Mouse (Mus musculus) heart, embryonic 16.5 days (tissue): Measurements from ENCODE around the gene Avp. TPM values are rescaled to one million over a fixed set of nuclear protein-coding genes. Genes with fewer than 3 reads are reported as not detected.

Source experiments
- ATAC-seq: fragments of 200-750 bp; cut with Nextera tagmentation; replicated peaks from 2 replicates; pipeline ENCODE4 v1.8.0; 2017; ENCODE audit warnings: moderate number of reproducible peaks; ENCODE audit not compliant: insufficient read depth, low FRiP score; ENCODE audit errors: extremely low read depth
- H3K27ac ChIP-seq: fragments of 300-500 bp; sonication (generic); 2 replicates; pipeline ENCODE4 v1.5.1; 2014; ENCODE audit warnings: mild to moderate bottlenecking, low read length, control low read depth, moderate library complexity
- H3K27me3 ChIP-seq: fragments of 300-500 bp; sonication (generic); 2 replicates; pipeline ENCODE4 v1.6.1; 2014; ENCODE audit warnings: low read length, mixed read lengths; ENCODE audit not compliant: control insufficient read depth, insufficient read depth
- H3K36me3 ChIP-seq: fragments of 300-500 bp; sonication (generic); 2 replicates; pipeline ENCODE4 v1.6.1; 2014; ENCODE audit not compliant: control insufficient read depth, insufficient read depth
- H3K4me1 ChIP-seq: fragments of 300-500 bp; sonication (generic); 2 replicates; pipeline ENCODE4 v1.6.1; 2014; ENCODE audit warnings: low read length, mixed read lengths; ENCODE audit not compliant: control insufficient read depth, insufficient read depth
- H3K4me2 ChIP-seq: fragments of 300-500 bp; sonication (generic); 2 replicates; pipeline ENCODE4 v1.6.1; 2014; ENCODE audit warnings: low read depth, mild to moderate bottlenecking, control low read depth, low read length
- H3K4me3 ChIP-seq: fragments of 300-500 bp; sonication (generic); 2 replicates; pipeline ENCODE4 v1.5.1; 2014; ENCODE audit warnings: mild to moderate bottlenecking, control low read depth, low read length
- H3K9ac ChIP-seq: fragments of 300-500 bp; sonication (generic); 2 replicates; pipeline ENCODE4 v1.6.1; 2014; ENCODE audit warnings: low read length, control low read depth
- H3K9me3 ChIP-seq: fragments of 300-500 bp; sonication (generic); replicated peaks from 2 replicates; pipeline ENCODE4 v1.6.1; 2016; ENCODE audit warnings: low read length; ENCODE audit not compliant: control insufficient read depth
- WGBS: fragments of 180-500 bp; shearing (Covaris S2); extraction: QIAGEN DNeasy Blood & Tissue Kit; methylation state at CpG from one replicate; pipeline ENCODE4 v1.1.7; 2014; 5-methylcytosine and 5-hydroxymethylcytosine counted together
- polyA plus RNA-seq: library from polyadenylated mRNA; unstranded; fragments of >200 nt; fragmentation: Nextera tagmentation; extraction: Ambion mirVana; gene quantifications from 2 replicates; pipeline ENCODE4 v1.2.1, GENCODE M21; 2015

Avp gene
- polyA plus RNA-seq, 1 experiment from 2014 or later, result not detected

DNA sequence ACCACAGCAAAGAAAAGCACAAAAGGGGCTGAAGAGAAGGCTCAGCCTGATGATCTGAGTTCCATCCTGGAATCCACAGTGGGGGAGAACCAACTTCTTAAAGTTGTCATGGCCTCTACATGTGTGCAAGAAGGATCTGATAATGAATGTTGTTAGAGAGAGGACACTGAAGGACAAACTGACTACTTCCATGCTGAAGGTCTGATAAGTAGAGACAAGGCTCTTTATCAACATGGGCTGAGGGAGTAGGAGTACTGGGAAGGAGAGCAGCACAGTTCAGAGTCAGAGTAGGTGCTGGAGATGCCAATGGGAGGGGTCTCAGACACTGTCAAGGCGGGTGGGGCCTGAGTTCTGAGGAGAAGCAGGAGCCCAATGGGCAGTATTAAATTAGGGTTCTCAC is 13.2 kb upstream of the Avp start:
- H3K36me3 ChIP-seq, result peaks cover 33% of the 10 kb centered on the region

DNA sequence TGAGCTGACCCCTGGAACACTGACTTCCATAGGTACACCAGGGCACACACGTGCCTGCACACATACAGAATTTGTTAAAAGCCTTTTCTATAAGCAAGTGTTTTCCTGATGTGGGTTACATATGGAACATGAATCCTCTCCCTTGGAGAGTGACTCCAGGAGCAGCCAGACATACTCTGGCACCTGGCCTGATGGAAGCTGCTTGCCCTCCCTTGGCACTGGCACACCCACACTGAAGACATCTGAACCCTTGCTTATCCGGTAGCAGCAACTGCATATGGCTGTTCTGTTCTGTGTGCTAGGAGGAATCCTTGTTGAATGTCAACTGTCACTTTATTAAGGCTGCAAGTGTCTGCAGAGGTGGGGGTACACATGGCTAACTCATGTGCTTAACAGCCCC is 8.7 kb upstream of the Avp start:
- 97% methylated on average over 2 of the region's 2 CpGs for WGBS
- no peak overlapping the region for H3K4me3 ChIP-seq
- H3K36me3 ChIP-seq, result peaks cover 21% of the 10 kb centered on the region
- H3K9me3 ChIP-seq, result no peaks in the 10 kb centered on the region
- H3K4me2 ChIP-seq, result no peak overlapping the region
- no peak for ATAC-seq
- peaks cover 4% of the 10 kb centered on the region; the same call in 1 of the 2 replicates for H3K4me1 ChIP-seq
- no peak overlapping the region for H3K27ac ChIP-seq
- H3K9ac ChIP-seq, result no peak overlapping the region
- H3K27me3 ChIP-seq, result no peaks in the 10 kb centered on the region

More for the DNA sequence above, 13.2 kb upstream of the Avp start:
- Histone ChIP-seq H3K9me3 (no peaks in the 10 kb centered on the region), H3K9ac (no peak overlapping the region), H3K27me3 (no peaks in the 10 kb centered on the region), H3K4me3 (no peak overlapping the region), H3K4me2 (no peak overlapping the region), H3K4me1 (no peaks in the 10 kb centered on the region), H3K27ac (no peak overlapping the region)
- WGBS, result 62% methylated on average over 1 of the region's 1 CpGs
- ATAC-seq, result no peak

DNA sequence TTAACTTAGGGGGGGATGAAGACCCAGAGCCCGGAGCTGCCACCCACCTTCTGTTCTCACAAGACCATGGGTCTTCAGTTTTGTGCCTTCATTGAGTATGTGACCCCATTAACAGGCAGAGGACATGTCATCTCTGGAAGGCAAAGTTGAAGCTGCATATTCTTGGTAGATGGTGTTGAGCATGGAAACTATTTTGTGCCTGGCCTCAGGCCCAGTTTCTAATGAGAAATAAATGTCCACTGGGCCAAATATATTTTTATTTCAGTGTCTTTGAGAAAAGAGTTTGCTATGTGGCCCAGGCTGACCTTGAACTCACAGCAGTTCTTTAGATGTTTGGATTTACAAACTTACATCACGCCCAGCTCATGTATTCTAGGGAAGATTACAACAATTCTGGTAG is 7.4 kb upstream of the Avp start:
- no peak overlapping the region for H3K4me2 ChIP-seq
- no peak overlapping the region for H3K9ac ChIP-seq
- ATAC-seq, result no peak
- H3K27me3 ChIP-seq, result no peaks in the 10 kb centered on the region
- H3K36me3 ChIP-seq, result peaks cover 17% of the 10 kb centered on the region
- no peak overlapping the region for H3K4me3 ChIP-seq
- no peaks in the 10 kb centered on the region for H3K9me3 ChIP-seq
- H3K4me1 ChIP-seq, result peaks cover 4% of the 10 kb centered on the region; the same call in 1 of the 2 replicates
- 88% methylated on average over 2 of the region's 2 CpGs for WGBS
- H3K27ac ChIP-seq, result no peak overlapping the region

DNA sequence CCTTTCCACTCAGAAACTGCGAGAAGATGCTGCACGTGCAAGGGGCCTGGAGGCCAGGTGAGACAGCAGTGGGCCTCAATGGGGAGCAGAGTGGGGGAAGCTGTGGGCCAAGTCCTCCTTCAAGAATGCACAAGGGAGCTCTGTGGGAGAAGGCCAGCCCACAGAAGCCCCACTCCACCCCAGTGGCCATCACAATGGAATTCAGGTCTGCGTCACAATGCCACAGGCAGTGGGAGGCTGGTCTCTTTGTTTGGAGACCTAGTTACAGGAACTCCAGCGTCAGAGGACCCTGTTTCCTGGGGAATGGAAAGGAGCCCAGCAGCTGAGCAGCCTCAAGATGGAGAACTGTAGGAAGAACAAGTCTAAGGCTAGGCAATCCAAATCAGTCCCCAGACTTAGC is 6.8 kb upstream of the Avp start:
- 70% methylated on average over 4 of the region's 4 CpGs for WGBS
- Histone ChIP-seq H3K9ac (no peak overlapping the region), H3K4me3 (no peak overlapping the region), H3K36me3 (peaks cover 17% of the 10 kb centered on the region), H3K9me3 (no peaks in the 10 kb centered on the region), H3K4me1 (peaks cover 7% of the 10 kb centered on the region), H3K27me3 (0 out of 2 replicates have a peak, but pooled peaks cover 3% of the 10 kb centered on the region), H3K27ac (no peak overlapping the region), H3K4me2 (no peak overlapping the region)
- peak; percentile 32; the same call in 1 of the 2 replicates for ATAC-seq

DNA sequence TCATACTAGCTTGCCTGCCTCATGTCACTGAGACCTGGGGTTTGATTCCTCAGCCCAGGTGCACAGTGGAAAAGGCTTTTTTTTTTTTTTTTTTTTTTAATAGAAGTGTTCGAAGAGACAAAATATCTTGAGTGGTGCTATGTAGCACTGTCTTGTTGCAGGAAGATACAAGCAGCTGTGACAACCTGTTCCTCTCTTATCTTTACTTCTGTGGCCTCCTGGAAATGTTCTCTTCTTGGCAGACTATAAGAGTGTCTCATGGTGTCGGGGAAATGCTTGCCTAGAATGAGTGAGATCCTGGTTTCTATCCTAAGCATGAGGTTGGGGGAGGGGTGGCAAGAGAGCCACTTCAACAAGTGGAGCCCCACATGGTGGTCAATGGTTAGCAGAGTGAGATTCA is 6.0 kb upstream of the Avp start:
- WGBS, result 48% methylated on average over 2 of the region's 2 CpGs
- Histone ChIP-seq H3K27me3 (0 out of 2 replicates have a peak, but pooled peaks cover 3% of the 10 kb centered on the region), H3K9me3 (no peaks in the 10 kb centered on the region), H3K4me3 (no peak overlapping the region), H3K4me1 (peaks cover 12% of the 10 kb centered on the region), H3K4me2 (no peak overlapping the region), H3K9ac (no peak overlapping the region), H3K27ac (no peak overlapping the region), H3K36me3 (peaks cover 15% of the 10 kb centered on the region)
- no peak for ATAC-seq

DNA sequence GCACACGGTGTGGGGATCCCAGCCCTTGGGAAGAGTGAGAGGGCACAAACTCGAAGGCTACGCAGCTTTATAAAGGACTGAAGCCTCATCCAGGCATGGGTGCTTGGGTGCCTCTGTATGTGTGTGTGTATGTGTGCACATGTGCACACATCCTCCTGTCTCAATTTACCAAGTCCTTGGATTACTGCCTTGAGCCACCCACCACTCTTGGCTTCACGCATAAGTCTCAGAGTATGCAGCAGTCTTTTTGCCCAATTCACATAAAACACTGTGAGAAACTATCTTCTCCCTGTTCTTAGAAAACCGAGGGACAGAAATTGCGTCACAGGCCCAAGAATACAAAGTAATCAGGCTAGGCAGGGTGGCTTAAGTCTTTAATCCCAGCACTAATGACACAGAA is 3.7 kb upstream of the Avp start:
- peaks cover 15% of the 10 kb centered on the region for H3K4me1 ChIP-seq
- H3K9ac ChIP-seq, result no peak overlapping the region
- no peak overlapping the region for H3K27ac ChIP-seq
- WGBS, result 85% methylated on average over 6 of the region's 6 CpGs
- no peak overlapping the region for H3K4me3 ChIP-seq
- peaks cover 7% of the 10 kb centered on the region; the same call in 1 of the 2 replicates for H3K36me3 ChIP-seq
- H3K9me3 ChIP-seq, result no peaks in the 10 kb centered on the region
- no peak overlapping the region for H3K4me2 ChIP-seq
- peaks cover 19% of the 10 kb centered on the region for H3K27me3 ChIP-seq
- no peak for ATAC-seq

DNA sequence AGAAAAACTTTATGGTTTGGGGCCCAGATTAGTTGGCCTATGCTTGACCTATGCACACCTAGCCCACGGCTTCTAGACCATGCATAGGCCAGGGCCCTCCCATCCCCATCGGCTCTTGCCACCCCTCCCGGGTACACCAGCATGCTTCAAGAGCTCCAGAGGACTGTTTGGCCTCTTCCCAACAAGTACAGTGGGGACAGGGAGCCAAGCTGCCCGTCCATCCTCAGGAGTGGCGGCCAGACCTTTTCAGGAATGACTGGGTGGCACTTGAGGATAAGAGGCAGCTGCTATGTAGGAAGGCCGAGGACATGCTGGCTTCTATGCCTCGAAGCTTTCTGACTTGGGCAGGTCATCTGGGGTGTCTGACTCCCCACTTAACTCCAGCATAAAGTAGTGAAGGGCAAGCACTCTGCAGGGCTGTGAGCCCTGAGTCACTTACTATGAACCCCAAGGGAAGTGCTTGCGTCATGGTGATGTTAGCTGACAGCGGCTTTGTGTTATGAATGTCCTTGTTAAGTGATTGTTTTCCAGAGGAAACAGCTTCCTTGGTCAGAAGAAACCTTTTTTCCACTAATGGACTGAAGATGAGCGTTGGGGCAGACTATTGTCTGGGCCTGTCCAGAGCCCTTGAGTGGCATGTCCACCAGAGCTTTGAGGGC is 1.7 kb upstream of the Avp start:
- Histone ChIP-seq H3K27me3 (peaks cover 38% of the 10 kb centered on the region), H3K4me1 (peaks cover 21% of the 10 kb centered on the region), H3K4me2 (no peak overlapping the region), H3K4me3 (no peak overlapping the region), H3K9me3 (no peaks in the 10 kb centered on the region), H3K36me3 (no peaks in the 10 kb centered on the region), H3K27ac (no peak overlapping the region), H3K9ac (no peak overlapping the region)
- 52% methylated on average over 10 of the region's 10 CpGs for WGBS
- no peak for ATAC-seq

DNA sequence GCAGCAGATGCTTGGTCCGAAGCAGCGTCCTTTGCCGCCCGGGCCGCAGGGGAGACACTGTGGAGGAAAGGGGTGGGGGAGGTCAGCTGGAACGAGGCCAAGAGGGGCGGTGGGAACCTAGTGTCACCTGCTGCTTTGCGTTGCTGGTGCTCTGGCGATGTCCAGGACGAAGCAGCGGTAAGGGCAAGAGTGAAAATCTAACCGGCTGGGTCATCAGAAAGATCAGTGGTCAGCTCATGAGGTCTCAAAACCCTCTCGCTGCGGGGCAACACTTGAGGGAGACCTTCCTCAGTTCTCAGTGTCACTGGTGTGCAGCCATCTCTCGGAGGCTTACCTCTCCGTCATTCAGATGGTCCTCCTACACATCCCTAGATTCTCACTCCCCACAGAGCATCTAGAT is 1.2 kb downstream of the Avp start:
- Histone ChIP-seq H3K9me3 (no peaks in the 10 kb centered on the region), H3K9ac (peak overlapping the region; percentile 52; the same call in 1 of the 2 replicates), H3K4me3 (peak overlapping the region; percentile 48), H3K36me3 (no peaks in the 10 kb centered on the region), H3K27me3 (peaks cover 65% of the 10 kb centered on the region), H3K4me1 (peaks cover 23% of the 10 kb centered on the region), H3K4me2 (peak overlapping the region; percentile 69), H3K27ac (no peak overlapping the region)
- ATAC-seq, result no peak
- 6% methylated on average over 16 of the region's 16 CpGs for WGBS

DNA sequence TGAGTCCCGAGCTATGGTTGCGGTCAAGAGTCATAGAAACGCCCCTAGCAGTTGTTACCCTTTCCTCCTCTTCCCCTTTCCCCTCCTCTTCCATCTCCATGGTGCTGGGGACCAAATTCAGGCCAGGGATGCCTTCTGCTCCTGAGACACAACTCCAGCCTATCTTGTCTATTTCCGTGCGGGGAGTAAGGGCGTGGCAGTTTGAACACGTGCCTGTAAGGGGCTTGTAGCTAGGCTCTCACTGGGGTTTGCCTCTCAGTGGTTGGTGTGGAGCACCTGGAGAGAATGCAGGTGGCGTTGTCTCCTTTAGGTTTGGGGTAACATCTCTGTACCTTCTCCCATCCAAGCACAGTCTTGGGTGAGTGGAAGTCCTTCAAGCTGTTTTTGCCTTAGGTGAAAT is 2.6 kb downstream of the Avp start:
- no peak for ATAC-seq
- no peak overlapping the region for H3K4me2 ChIP-seq

More for the DNA sequence above, 2.6 kb downstream of the Avp start:
- H3K4me3 ChIP-seq, result no peak overlapping the region
- H3K36me3 ChIP-seq, result no peaks in the 10 kb centered on the region
- H3K9ac ChIP-seq, result no peak overlapping the region
- H3K27me3 ChIP-seq, result peaks cover 78% of the 10 kb centered on the region
- no peak overlapping the region for H3K27ac ChIP-seq
- 14% methylated on average over 8 of the region's 8 CpGs for WGBS
- peaks cover 23% of the 10 kb centered on the region for H3K4me1 ChIP-seq
- no peaks in the 10 kb centered on the region for H3K9me3 ChIP-seq
